Comparison of ENCODE assay signal across 23 mouse cellular contexts in the genomic region with DNA sequence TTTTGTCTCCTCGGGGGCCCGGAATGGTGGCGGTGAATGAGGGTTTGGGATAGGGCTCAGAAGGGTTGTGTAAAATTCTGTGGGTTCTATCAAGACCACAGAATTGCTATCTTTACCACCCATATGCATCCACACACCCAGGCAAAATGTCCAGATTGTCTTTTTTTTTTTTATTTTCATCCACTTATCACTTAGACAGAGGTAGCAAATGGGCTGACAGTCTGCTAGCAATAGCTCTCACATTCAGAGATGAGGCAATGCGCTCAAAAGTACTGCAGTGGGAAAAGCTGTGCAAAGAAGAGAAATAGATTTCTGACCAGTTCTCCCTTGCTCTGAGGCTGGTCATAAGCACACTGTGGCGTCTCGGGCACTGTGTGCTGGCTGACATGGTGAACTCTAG.
DNase-seq lines count a peak whose midpoint lies in the region; ATAC-seq and TF ChIP-seq lines count a peak whose summit lies in the region.
"Had no signal": no experiment of that assay in that cellular context is flagged by ENCODE, and none has a peak within 500 bp of the region (broad histone marks: within the 10 kb centered on the region; RNA-seq: fewer than 3 reads in every experiment).

No protein-coding gene starts in this region.

- peaks cover 0 to 11% of the 10 kb centered on the region in 2 experiments; a peak in 1 of 4 replicates for H3K4me1 ChIP-seq in MEL (ENCODE audit: control insufficient read depth in 1 of 2, insufficient read depth in 2 of 2, low read length in 2 of 2)
- H3K4me1 ChIP-seq: forebrain, embryonic 15.5 days had no signal

- peak in 1 of 2 experiments; percentile 61; a peak in 2 of 4 replicates for TF ChIP-seq EP300 in MEL (IDR thresholded peaks at IDR 0.05; ENCODE audit: low read depth in 1 of 2, low read length in 2 of 2)

- peaks cover 0 to 5% of the 10 kb centered on the region in 2 experiments; a peak in 2 of 4 replicates for H3K36me3 ChIP-seq in MEL (ENCODE audit: control insufficient read depth in 1 of 2, insufficient read depth in 2 of 2, low read length in 2 of 2)
- H3K36me3 ChIP-seq: embryonic facial prominence, embryonic 15.5 days; forebrain, embryonic 15.5 days; heart, embryonic 10.5 days; hindbrain, embryonic 12.5 days had no signal

- H3K9me3 ChIP-seq in MEL (replicated peaks; ENCODE audit: insufficient read depth, low read length): no peaks in the 10 kb centered on the region
- H3K9me3 ChIP-seq: embryonic facial prominence, embryonic 15.5 days; forebrain, embryonic 15.5 days; heart, embryonic 10.5 days; hindbrain, embryonic 12.5 days had no signal

- peak; percentile 17 for DNase-seq in layer of hippocampus, adult 9-11 months
- no peak for DNase-seq in layer of hippocampus, adult 8-10 months (ENCODE audit: low spot score in 2 of 2)
- DNase-seq in MEL (ENCODE audit: low read depth, low spot score) (peak; percentile 27), MEL-GATA-1-ER (ENCODE audit: extremely low read depth, low read depth) (peak; percentile 18)
- no peak for DNase-seq in kidney, adult 18-20 months
- DNase-seq: adrenal gland, postnatal 14 days; cerebellum, adult 18-20 months; cerebellum, adult 9-11 months; embryo, embryonic 11 days; gastrocnemius, adult 2 months; gastrocnemius, postnatal 25 days; heart, postnatal 10 days; heart, postnatal 4 days had no signal

- H3K9ac ChIP-seq in MEL (ENCODE audit: control insufficient read depth, low read depth, low read length, poor library complexity, severe bottlenecking): no peak overlapping the region
- H3K9ac ChIP-seq: embryonic facial prominence, embryonic 15.5 days; forebrain, embryonic 15.5 days; hindbrain, embryonic 12.5 days had no signal

- peak; percentile 61; the same call in 1 of the 2 replicates for ATAC-seq in megakaryocyte-erythroid progenitor cell, adult 5-6 weeks (replicated peaks; ENCODE audit: low FRiP score, low TSS enrichment, poor library complexity, severe bottlenecking)
- ATAC-seq: activated CD4-positive, CD25-positive, alpha-beta regulatory T cell, adult 4 months; forebrain, embryonic 15.5 days; hindbrain, embryonic 16.5 days; inflammation-experienced regulatory T-cells, adult 6 months; Patski had no signal

- TF ChIP-seq POLR2A in MEL (IDR thresholded peaks at IDR 0.05; ENCODE audit: control insufficient read depth in 1 of 2, insufficient read depth in 1 of 2, low read depth in 1 of 2, low read length in 2 of 2, poor library complexity in 1 of 2): no peak

- H3K4me3 ChIP-seq in MEL (ENCODE audit: control insufficient read depth in 1 of 2, insufficient read depth in 1 of 2, low read depth in 2 of 2, low read length in 2 of 2): no peak overlapping the region
- H3K4me3 ChIP-seq: embryonic facial prominence, embryonic 15.5 days; erythroblast, embryonic 14.5 days; forebrain, embryonic 15.5 days; gastrocnemius, adult 2 months; heart, embryonic 10.5 days; hindbrain, embryonic 12.5 days had no signal

- H3K27ac ChIP-seq in MEL (ENCODE audit: control insufficient read depth, low read depth, low read length): no peak overlapping the region
- H3K27ac ChIP-seq: embryonic facial prominence, embryonic 15.5 days; forebrain, embryonic 15.5 days; gastrocnemius, adult 2 months; heart, embryonic 10.5 days; hindbrain, embryonic 12.5 days had no signal

- peaks cover 10 to 21% of the 10 kb centered on the region in 2 experiments for H3K27me3 ChIP-seq in MEL (ENCODE audit: control insufficient read depth in 1 of 2, insufficient read depth in 2 of 2, low read length in 2 of 2)
- H3K27me3 ChIP-seq: embryonic facial prominence, embryonic 15.5 days; forebrain, embryonic 15.5 days; hindbrain, embryonic 12.5 days; Patski had no signal

- TF ChIP-seq CTCF in MEL (IDR thresholded peaks at IDR 0.05 in 2 of 3, conservative IDR thresholded peaks at IDR 0.05 in 1 of 3; ENCODE audit: control insufficient read depth in 1 of 3, insufficient read depth in 1 of 3, low read depth in 2 of 3, low read length in 3 of 3, poor library complexity in 1 of 3, severe bottlenecking in 1 of 3): no peak

- no peak for TF ChIP-seq RAD21 in MEL (IDR thresholded peaks at IDR 0.05; ENCODE audit: low read depth, low read length)

- no peaks in the 10 kb centered on the region for H3K79me2 ChIP-seq in MEL (ENCODE audit: control insufficient read depth, insufficient read depth, low read length, poor library complexity)

TF ChIP-seq in MEL, 35 proteins besides CTCF, POLR2A, EP300 and RAD21:
- TF ChIP-seq TCF12 (IDR thresholded peaks at IDR 0.05; ENCODE audit: low read depth, low read length): peak; percentile 55; the same call in 1 of the 2 replicates
- TF ChIP-seq GABPA (IDR thresholded peaks at IDR 0.05; ENCODE audit: low read depth, low read length): no peak
- peak; percentile 71 for TF ChIP-seq ZNF384 (IDR thresholded peaks at IDR 0.05; ENCODE audit: low read depth, low read length)
- no peak for TF ChIP-seq BHLHE40 (IDR thresholded peaks at IDR 0.05; ENCODE audit: borderline replicate concordance, low read depth, low read length)
- TF ChIP-seq MEF2A (IDR thresholded peaks at IDR 0.05; ENCODE audit: extremely low read depth, insufficient replicate concordance, low read depth, low read length, poor library complexity, severe bottlenecking): no peak
- no peak for TF ChIP-seq NELFE (IDR thresholded peaks at IDR 0.05; ENCODE audit: low read depth, low read length)
- no peak for TF ChIP-seq ZKSCAN1 (IDR thresholded peaks at IDR 0.05; ENCODE audit: low read depth, low read length)
- peak; percentile 66; the same call in 1 of the 2 replicates for TF ChIP-seq RCOR1 (IDR thresholded peaks at IDR 0.05; ENCODE audit: low read depth, low read length)
- 0 out of 2 replicates have a peak, but pooled peaks have one; percentile 15 for TF ChIP-seq TAL1 (IDR thresholded peaks at IDR 0.05; ENCODE audit: low read length)

Comparison
In these comparisons a context has a peak if more than half of its experiments do, and no peak if none do; other contexts are left out.
1. DNase-seq: peak in layer of hippocampus, adult 9-11 months (single experiment), MEL (single experiment) and MEL-GATA-1-ER (single experiment); none in layer of hippocampus, adult 8-10 months (0 of 2) and kidney, adult 18-20 months (single experiment).